In the genomic region with DNA sequence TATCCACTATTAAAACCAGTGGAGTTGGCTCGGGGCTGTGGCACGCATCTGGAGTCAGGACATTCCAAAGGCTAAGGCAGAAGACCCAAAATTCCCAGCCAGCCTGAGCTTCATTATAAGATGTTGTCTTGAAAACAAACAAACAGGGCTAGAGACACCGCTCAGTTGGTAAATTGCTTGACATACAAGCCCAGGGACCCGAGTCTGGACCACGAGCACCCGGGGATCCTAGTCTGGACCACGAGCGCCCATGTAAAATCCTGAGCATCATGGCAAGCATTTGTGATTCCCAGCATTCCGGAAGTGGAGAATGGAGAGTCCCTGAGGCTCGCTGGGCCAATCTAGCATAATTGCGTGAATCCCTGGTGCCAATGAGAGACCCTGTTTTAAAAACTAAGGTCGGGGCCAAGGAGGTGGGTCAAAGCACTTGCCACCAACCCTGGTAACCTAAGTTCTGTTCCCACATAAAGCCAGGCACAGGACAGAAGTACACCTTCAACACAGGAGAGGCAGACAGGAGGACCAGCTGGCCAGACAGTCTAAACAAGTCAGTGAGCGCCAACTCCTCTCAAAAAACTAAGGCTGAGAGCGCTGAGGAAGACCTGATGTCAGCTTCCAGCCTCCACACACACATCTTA, we compare ENCODE assay signal across 10 mouse cellular contexts. TPM values are rescaled to one million over a fixed set of nuclear protein-coding genes. Genes with fewer than 3 reads are reported as not detected.
"Had no signal": no experiment of that assay in that cellular context is flagged by ENCODE, and none has a peak within 500 bp of the region (broad histone marks: within the 10 kb centered on the region; RNA-seq: fewer than 3 reads in every experiment).

No protein-coding gene starts in this region.

- DNase-seq: kidney, adult 18-20 months; kidney, postnatal 14 days; lung, adult 18-20 months; midbrain, embryonic 14.5 days; right cerebral cortex, adult 18-20 months; right cerebral cortex, postnatal 25 days; spleen, adult 18-20 months; thymus, postnatal 4 days had no signal

RNA-seq across cellular contexts. Expression of a gene that starts 46.1 kb away (rescaled TPM):
- total RNA-seq: layer of hippocampus, postnatal 25 days; left cerebral cortex, postnatal 14 days had no signal
